Mouse (Mus musculus) heart, embryonic 16.5 days (tissue): Measurements from ENCODE around the gene Amdhd1. TPM values are rescaled to one million over a fixed set of nuclear protein-coding genes. Genes with fewer than 3 reads are reported as not detected.
"Not testable (repeated sequence)": the region's sequence is repeated elsewhere in the genome, so short reads cannot be mapped to it uniquely, and the experiment has no call there.

Experiments used
- ATAC-seq: fragments of 200-750 bp; cut with Nextera tagmentation; replicated peaks from 2 replicates; pipeline ENCODE4 v1.8.0; 2017; ENCODE audit warnings: moderate number of reproducible peaks; ENCODE audit not compliant: insufficient read depth, low FRiP score; ENCODE audit errors: extremely low read depth
- H3K27ac ChIP-seq: fragments of 300-500 bp; sonication (generic); 2 replicates; pipeline ENCODE4 v1.5.1; 2014; ENCODE audit warnings: mild to moderate bottlenecking, low read length, control low read depth, moderate library complexity
- H3K27me3 ChIP-seq: fragments of 300-500 bp; sonication (generic); 2 replicates; pipeline ENCODE4 v1.6.1; 2014; ENCODE audit warnings: low read length, mixed read lengths; ENCODE audit not compliant: control insufficient read depth, insufficient read depth
- H3K36me3 ChIP-seq: fragments of 300-500 bp; sonication (generic); 2 replicates; pipeline ENCODE4 v1.6.1; 2014; ENCODE audit not compliant: control insufficient read depth, insufficient read depth
- H3K4me1 ChIP-seq: fragments of 300-500 bp; sonication (generic); 2 replicates; pipeline ENCODE4 v1.6.1; 2014; ENCODE audit warnings: low read length, mixed read lengths; ENCODE audit not compliant: control insufficient read depth, insufficient read depth
- H3K4me2 ChIP-seq: fragments of 300-500 bp; sonication (generic); 2 replicates; pipeline ENCODE4 v1.6.1; 2014; ENCODE audit warnings: low read depth, mild to moderate bottlenecking, control low read depth, low read length
- H3K4me3 ChIP-seq: fragments of 300-500 bp; sonication (generic); 2 replicates; pipeline ENCODE4 v1.5.1; 2014; ENCODE audit warnings: mild to moderate bottlenecking, control low read depth, low read length
- H3K9ac ChIP-seq: fragments of 300-500 bp; sonication (generic); 2 replicates; pipeline ENCODE4 v1.6.1; 2014; ENCODE audit warnings: low read length, control low read depth
- H3K9me3 ChIP-seq: fragments of 300-500 bp; sonication (generic); replicated peaks from 2 replicates; pipeline ENCODE4 v1.6.1; 2016; ENCODE audit warnings: low read length; ENCODE audit not compliant: control insufficient read depth
- WGBS: fragments of 180-500 bp; shearing (Covaris S2); extraction: QIAGEN DNeasy Blood & Tissue Kit; methylation state at CpG from one replicate; pipeline ENCODE4 v1.1.7; 2014; 5-methylcytosine and 5-hydroxymethylcytosine counted together
- polyA plus RNA-seq: library from polyadenylated mRNA; unstranded; fragments of >200 nt; fragmentation: Nextera tagmentation; extraction: Ambion mirVana; gene quantifications from 2 replicates; pipeline ENCODE4 v1.2.1, GENCODE M21; 2015

The Amdhd1 gene
- polyA plus RNA-seq, 1 experiment from 2014 or later, result 0.25 TPM

GRCm38 (mm10) chr10:93567841-93568566 is 28.2 kb upstream of the Amdhd1 start:
- WGBS, result 82% methylated on average over 11 of the region's 11 CpGs
- H3K27me3 ChIP-seq, result no peaks in the 10 kb centered on the region
- H3K9ac ChIP-seq, result no peak overlapping the region
- no peaks in the 10 kb centered on the region for H3K9me3 ChIP-seq
- H3K4me2 ChIP-seq, result no peak overlapping the region
- no peak for ATAC-seq
- H3K36me3 ChIP-seq, result no peaks in the 10 kb centered on the region
- no peak overlapping the region for H3K4me3 ChIP-seq
- H3K4me1 ChIP-seq, result no peaks in the 10 kb centered on the region
- no peak overlapping the region for H3K27ac ChIP-seq

GRCm38 (mm10) chr10:93567066-93567465 is 27.2 kb upstream of the Amdhd1 start:
- H3K4me3 ChIP-seq, result no peak overlapping the region
- no peaks in the 10 kb centered on the region for H3K36me3 ChIP-seq
- H3K27ac ChIP-seq, result no peak overlapping the region
- H3K4me2 ChIP-seq, result no peak overlapping the region
- H3K9me3 ChIP-seq, result no peaks in the 10 kb centered on the region
- no peaks in the 10 kb centered on the region for H3K27me3 ChIP-seq
- ATAC-seq, result no peak
- no peak overlapping the region for H3K9ac ChIP-seq
- 80% methylated on average over 10 of the region's 10 CpGs for WGBS
- H3K4me1 ChIP-seq, result no peaks in the 10 kb centered on the region

- no peaks in the 10 kb centered on the region for H3K27me3 ChIP-seq
- no peak overlapping the region for H3K4me2 ChIP-seq
- H3K36me3 ChIP-seq, result no peaks in the 10 kb centered on the region
- no peak overlapping the region for H3K27ac ChIP-seq
- no peak overlapping the region for H3K9ac ChIP-seq
- WGBS, result 74% methylated on average over 14 of the region's 14 CpGs
- no peak for ATAC-seq
- no peak overlapping the region for H3K4me3 ChIP-seq
- H3K9me3 ChIP-seq, result no peaks in the 10 kb centered on the region
- H3K4me1 ChIP-seq, result no peaks in the 10 kb centered on the region
Measured at GRCm38 (mm10) chr10:93564518-93565090, 24.8 kb upstream of the Amdhd1 start.

- Histone ChIP-seq H3K9me3 (no peaks in the 10 kb centered on the region), H3K9ac (no peak overlapping the region), H3K36me3 (no peaks in the 10 kb centered on the region), H3K27me3 (no peaks in the 10 kb centered on the region), H3K4me3 (no peak overlapping the region), H3K4me1 (no peaks in the 10 kb centered on the region), H3K27ac (no peak overlapping the region), H3K4me2 (no peak overlapping the region)
- 0 out of 2 replicates have a peak, but pooled peaks have one; percentile 10 for ATAC-seq
- WGBS, result 57% methylated on average over 9 of the region's 9 CpGs
Measured at GRCm38 (mm10) chr10:93559786-93560185, 20.0 kb upstream of the Amdhd1 start.

GRCm38 (mm10) chr10:93557971-93558370 is 18.1 kb upstream of the Amdhd1 start:
- WGBS, result 66% methylated on average over 2 of the region's 2 CpGs

GRCm38 (mm10) chr10:93552596-93552995 is 12.8 kb upstream of the Amdhd1 start:
- H3K9ac ChIP-seq, result no peak overlapping the region

More at GRCm38 (mm10) chr10:93557971-93558370, 18.1 kb upstream of the Amdhd1 start:
- not testable (repeated sequence) for H3K27me3 ChIP-seq, H3K36me3 ChIP-seq, H3K27ac ChIP-seq, ATAC-seq, H3K4me3 ChIP-seq, H3K4me2 ChIP-seq, H3K9ac ChIP-seq, H3K4me1 ChIP-seq, H3K9me3 ChIP-seq

GRCm38 (mm10) chr10:93549821-93550220 is 10.0 kb upstream of the Amdhd1 start:
- H3K4me2 ChIP-seq, result no peak overlapping the region

More at GRCm38 (mm10) chr10:93552596-93552995, 12.8 kb upstream of the Amdhd1 start:
- H3K36me3 ChIP-seq, result no peaks in the 10 kb centered on the region
- ATAC-seq, result no peak
- WGBS, result 76% methylated on average over 8 of the region's 8 CpGs
- no peaks in the 10 kb centered on the region for H3K4me1 ChIP-seq
- H3K27ac ChIP-seq, result no peak overlapping the region
- no peak overlapping the region for H3K4me3 ChIP-seq
- H3K27me3 ChIP-seq, result no peaks in the 10 kb centered on the region
- no peaks in the 10 kb centered on the region for H3K9me3 ChIP-seq
- H3K4me2 ChIP-seq, result no peak overlapping the region

GRCm38 (mm10) chr10:93548991-93549390 is 9.2 kb upstream of the Amdhd1 start:
- WGBS, result 12% methylated on average over 7 of the region's 7 CpGs
- Histone ChIP-seq H3K36me3 (no peaks in the 10 kb centered on the region), H3K4me2 (no peak overlapping the region), H3K4me1 (no peaks in the 10 kb centered on the region), H3K9me3 (no peaks in the 10 kb centered on the region), H3K27me3 (no peaks in the 10 kb centered on the region), H3K4me3 (no peak overlapping the region), H3K27ac (no peak overlapping the region), H3K9ac (no peak overlapping the region)
- ATAC-seq, result no peak; the same call in 1 of the 2 replicates

More at GRCm38 (mm10) chr10:93549821-93550220, 10.0 kb upstream of the Amdhd1 start:
- H3K9ac ChIP-seq, result no peak overlapping the region
- no peaks in the 10 kb centered on the region for H3K4me1 ChIP-seq
- ATAC-seq, result no peak
- no peaks in the 10 kb centered on the region for H3K36me3 ChIP-seq
- H3K27ac ChIP-seq, result no peak overlapping the region
- 75% methylated on average over 10 of the region's 10 CpGs for WGBS
- no peaks in the 10 kb centered on the region for H3K27me3 ChIP-seq
- no peaks in the 10 kb centered on the region for H3K9me3 ChIP-seq
- no peak overlapping the region for H3K4me3 ChIP-seq

GRCm38 (mm10) chr10:93547741-93548270 is 8.0 kb upstream of the Amdhd1 start:
- H3K4me1 ChIP-seq, result no peaks in the 10 kb centered on the region
- no peaks in the 10 kb centered on the region for H3K36me3 ChIP-seq
- H3K4me2 ChIP-seq, result no peak overlapping the region
- H3K27ac ChIP-seq, result no peak overlapping the region
- 88% methylated on average over 4 of the region's 4 CpGs for WGBS
- H3K9me3 ChIP-seq, result no peaks in the 10 kb centered on the region
- no peak overlapping the region for H3K4me3 ChIP-seq
- H3K9ac ChIP-seq, result no peak overlapping the region
- no peak for ATAC-seq
- H3K27me3 ChIP-seq, result no peaks in the 10 kb centered on the region
